Mouse (Mus musculus) central nervous system, embryonic 11.5 days (tissue): Measurements from ENCODE around the gene Narfl. TPM values are rescaled to one million over a fixed set of nuclear protein-coding genes. Genes with fewer than 3 reads are reported as not detected.

Experiments used
- polyA plus RNA-seq: library from polyadenylated mRNA; depleted of rRNA; stranded (reverse); fragments of >200 nt; gene quantifications from 2 replicates; pipeline ENCODE4 v1.2.3, GENCODE M21; 2012; rRNA removed

Gene Narfl
- polyA plus RNA-seq = 16.3 and 21.2 TPM in 2 replicates

DNA sequence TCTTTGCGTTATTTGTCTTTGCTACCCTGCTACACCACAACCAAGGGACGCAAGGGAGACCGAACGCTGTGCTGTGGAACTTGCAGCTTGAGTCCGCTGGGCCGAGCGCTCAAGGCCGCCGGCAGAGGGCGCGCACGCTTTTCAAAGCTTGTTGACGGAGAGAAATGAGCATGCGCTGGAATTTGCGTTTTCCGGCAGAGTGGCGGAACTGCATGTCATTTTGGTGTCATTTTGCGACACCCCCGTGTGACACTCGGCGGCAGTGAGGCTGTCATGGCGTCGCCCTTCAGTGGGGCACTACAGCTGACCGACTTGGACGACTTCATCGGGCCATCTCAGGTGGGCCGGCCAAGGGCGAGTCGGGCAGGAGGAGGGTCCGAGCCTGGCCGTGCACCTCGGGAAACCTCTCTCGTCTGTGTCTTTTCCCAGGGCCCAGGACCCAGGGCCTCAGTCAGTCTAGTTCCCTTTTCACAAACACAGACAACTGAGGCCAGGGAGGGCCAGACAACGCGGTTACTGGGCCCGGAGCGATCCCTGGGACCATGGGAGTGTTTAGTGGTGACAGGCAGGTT, at the start of gene Narfl:
Gene Narfl, plus strand, starts transcription at position 228 of the 572 bp plus-strand sequence.

DNA sequence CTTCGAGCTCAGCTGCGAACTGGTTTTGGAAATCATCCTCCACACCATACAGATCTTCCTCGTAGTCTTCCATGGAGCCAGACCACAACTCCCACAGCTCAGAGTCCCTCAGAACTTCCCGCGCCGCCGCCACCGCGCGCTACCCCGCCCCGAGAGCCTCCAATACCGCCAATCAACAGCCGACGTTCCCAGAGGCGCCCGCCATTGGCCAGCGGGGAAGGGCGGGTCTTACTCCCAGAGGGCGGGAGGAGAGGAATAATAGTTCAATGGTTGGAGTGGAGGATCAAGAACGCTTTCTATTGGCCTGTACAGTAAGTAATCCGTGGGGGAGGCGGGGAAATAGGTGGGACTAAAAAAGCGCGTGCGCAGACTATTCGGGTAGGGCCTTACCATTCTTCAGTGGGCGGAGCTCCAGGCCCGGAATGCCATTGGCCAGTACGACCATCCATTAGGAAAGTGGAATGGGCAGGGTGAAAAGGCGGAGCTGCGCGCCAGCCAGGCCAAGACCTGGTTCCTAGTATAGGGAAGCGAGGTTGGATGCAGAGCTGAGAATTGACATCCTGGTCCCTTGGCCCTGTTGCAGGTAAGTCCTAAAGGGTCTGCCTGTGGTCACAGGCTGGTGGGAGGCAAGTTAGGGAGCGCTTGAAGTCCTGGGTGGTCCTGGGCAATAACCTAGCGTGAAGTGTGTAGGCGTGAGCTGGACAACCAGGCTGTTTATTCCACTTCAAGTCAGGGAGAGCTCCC, 46.1 kb upstream of the Narfl start, which contains the start of the genes Chtf18 and Rpusd1:
Gene Chtf18, minus strand, starts transcription at position 155 of the 744 bp plus-strand sequence.
Gene Rpusd1, plus strand, starts transcription at position 406 of the 744 bp plus-strand sequence.

DNA sequence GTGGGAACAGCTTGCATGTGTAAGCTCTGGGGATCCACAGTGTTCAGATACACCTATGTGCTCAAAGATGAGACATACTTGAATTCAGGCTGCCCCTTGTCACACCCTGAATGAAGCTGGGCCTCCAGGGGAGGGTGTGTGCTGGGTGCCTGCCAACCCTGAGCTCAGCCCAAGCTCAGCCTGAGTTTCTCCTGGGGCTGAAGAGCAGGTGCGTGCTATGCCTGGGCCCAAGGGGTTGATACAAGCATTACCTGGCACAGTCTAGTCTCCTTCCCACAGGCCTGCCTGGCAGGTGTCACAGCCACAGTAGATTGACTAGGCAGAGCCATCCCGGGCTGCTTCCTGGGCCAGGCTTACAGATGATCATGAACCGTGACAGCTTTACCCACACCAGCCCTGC, 37.8 kb upstream of the Narfl start, which contains the start of gene Mslnl:
Gene Mslnl, plus strand, starts transcription at position 298 of the 400 bp plus-strand sequence.

DNA sequence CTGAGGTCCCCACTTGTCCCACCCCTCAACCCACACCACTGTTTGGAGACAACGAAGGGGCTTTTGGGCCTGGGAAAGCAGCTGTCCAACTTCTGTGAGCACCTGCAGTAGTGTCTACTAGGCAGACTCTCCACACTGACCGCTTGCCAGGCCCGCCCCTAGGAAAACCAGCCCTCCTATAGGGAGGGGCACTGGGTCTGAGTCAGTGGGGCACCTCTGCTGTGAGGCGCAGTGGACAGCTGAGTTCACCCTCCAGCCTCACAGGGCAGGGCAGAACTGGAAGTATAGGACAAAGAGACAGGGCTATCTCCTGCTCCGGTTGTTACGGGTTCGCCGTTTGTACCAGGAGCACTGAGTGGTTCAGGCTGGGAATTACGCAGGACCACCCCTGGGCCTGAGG, 19.3 kb upstream of the Narfl start, which contains the start of gene Msln:
Gene Msln, minus strand, starts transcription at position 138 of the 400 bp plus-strand sequence.

DNA sequence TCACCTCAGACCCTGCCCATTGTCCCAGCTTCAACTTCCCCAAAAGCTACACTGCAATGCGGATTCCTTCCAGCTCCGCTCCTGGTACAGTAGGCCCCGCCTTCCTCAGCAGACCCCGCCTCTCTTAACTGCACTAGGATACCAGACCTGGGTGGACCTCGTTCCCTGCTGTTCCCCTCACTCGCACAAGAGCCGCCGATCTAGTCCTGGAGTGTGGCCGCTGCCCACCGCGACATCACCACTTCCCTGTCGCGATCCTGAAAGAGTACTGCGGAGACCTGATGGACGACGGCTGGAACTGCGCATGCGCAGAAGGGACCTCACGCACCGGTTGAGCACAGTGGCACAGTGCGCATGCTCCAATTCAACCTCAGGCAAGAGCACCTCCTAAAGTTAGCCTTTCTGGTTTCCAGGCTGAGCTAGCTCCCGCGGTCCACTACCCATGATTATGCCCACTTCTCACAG, 11.7 kb downstream of the Narfl start, which contains the start of gene Haghl:
Gene Haghl, minus strand, starts transcription at position 393 of the 465 bp plus-strand sequence.

DNA sequence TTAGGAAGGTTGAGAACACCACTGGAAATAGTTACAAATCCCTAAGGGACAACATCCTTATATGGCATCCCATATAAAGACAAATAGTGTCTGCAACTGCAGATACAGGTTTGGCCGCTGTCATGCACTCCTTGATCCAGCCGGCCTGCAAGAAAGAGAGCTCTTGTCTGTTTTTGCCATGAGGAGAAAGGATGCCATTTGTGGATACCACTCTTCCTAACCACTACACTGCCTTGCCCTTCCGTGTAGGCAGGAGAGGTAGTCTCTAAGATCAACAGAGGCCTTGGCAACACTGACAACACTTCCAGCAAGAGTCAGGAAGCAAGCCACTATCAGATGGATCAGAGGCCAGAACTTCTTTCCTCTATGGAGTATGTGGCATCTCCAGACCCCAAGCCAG, 12.7 kb downstream of the Narfl start, which contains the start of gene Ccdc78:
Gene Ccdc78, plus strand, starts transcription at position 301 of the 400 bp plus-strand sequence.

DNA sequence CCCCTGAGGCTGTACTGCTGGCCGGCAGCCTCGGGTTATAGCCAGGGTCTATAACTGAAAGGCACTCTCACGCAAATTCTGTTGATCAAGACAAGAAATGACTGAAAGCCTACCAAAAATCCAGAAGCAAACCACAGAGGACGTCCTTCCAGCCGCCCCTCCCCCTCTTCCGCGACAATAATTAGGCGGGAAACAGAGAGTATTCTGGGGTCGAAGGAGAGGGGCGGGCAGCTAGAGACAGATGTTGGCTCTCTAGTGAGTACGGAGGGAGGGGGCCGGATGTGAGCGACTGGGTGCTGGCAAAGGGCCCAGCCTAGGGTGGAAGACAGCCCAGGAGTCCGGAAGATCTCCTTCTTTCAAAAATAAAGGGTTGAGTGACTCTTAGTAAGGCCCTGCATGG, 19.0 kb downstream of the Narfl start, which contains the start of gene Fam173a:
Gene Fam173a, minus strand, starts transcription at position 287 of the 400 bp plus-strand sequence.

DNA sequence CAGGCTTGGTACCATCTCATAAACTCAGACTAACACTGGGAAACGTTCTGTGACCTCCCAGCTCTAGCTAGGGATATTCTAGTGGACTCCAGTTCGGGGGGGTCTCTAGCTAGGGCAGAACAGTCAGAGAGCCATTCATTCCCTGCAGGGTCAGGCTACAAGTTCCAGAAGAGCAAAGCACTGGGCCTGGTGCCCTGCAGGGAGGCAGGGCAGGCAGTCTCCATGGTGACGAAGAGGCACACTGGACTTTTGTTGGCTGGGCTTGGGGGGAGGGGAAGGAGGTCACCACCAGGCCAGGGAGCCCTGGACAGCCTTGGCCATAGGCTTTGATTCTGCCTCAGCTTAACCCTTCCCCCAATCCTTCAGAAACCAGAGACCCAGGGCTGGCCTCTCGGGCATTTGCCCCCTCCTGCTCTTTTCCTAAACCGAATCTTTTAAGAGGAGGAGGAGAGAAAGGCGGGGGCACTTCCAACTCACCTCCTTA, 22.1 kb downstream of the Narfl start, which contains the start of gene AC134908.4:
Gene AC134908.4, minus strand, starts transcription at position 51 of the 484 bp plus-strand sequence.

DNA sequence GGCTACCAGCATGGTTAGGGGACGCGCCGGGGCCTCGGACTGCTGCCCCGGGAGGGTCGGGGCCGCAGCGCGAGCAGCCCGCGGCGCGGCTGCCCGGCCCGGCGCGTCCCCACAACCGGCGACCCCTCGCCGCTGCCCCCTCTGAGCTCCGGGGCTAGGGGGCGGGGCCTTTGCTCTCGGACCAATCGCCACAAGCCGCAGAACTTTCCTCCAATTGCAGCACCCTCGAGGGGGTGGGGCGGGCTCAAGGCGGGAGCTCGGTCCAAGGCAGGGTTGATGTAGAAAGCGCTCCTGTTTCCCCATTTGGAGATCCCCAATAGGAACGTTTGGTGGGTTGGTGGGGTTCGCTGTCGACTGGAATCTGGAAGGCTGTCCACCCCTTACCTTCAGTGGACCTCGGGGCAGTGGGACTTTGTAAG, 23.4 kb downstream of the Narfl start, which contains the start of gene Metrn:
Gene Metrn, minus strand, starts transcription at position 186 of the 419 bp plus-strand sequence.

DNA sequence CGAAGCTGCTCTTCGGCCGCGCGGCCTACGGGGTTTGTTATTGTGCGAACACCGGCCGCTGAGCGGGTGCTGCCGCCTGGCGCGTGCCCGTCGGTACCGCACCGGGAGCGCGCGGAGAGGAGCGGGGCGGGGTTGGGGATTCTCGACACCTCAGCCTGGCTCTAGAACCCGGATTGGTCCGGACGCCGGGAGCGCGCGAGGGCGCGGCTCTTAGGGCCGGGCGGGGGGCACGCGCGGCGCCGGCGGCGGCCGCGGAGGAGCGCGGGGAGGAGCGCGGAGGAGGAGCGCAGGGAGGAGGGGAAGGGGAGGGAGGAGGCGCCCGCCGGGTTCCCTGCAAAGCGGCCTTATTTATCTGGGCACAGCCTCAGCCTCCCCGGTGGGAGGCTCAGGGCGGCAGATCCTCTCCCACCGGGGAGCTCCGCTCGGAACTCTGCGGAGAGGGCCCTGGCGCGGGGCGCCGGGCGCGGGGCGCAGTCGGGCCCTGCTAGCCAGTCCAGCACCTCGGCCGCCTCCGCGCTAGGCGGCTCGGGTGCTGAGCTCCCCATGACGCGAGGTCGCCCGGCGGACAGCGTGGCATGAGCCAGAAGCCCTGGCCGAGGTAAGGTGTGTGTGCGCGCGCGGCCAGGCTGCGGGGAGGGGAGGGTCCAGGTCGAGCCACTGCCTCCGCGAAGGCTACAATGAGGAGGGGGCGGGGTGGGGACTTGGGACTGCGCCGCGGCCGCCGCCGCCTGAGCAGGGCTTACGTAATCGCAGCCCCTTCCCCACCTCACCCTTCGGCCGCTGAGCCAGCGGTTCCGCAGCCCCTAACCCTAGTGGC, 35.4 kb downstream of the Narfl start, which contains the start of gene Fbxl16:
Gene Fbxl16, plus strand, starts transcription at position 297 of the 817 bp plus-strand sequence.

DNA sequence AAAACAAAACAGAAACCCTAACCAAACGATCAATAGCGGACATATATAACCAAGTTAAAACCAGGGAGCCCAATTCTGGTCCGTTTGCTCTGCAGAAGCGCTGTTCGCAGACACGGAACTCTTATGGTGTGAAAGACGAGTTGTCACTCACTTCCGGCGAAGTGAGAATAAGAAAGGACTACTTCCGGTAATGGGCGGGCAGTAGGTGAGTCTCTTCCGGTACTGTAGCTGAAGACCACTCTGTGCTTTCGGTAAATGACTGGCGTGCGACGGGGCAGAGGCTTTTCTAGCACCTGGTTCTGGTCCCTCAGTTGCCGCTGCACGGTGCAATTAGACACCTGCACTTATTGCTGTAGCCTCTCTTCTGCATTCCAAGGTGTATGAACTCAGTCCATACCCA, 49.9 kb downstream of the Narfl start, which contains the start of gene Wdr24:
Gene Wdr24, plus strand, starts transcription at position 176 of the 400 bp plus-strand sequence.

DNA sequence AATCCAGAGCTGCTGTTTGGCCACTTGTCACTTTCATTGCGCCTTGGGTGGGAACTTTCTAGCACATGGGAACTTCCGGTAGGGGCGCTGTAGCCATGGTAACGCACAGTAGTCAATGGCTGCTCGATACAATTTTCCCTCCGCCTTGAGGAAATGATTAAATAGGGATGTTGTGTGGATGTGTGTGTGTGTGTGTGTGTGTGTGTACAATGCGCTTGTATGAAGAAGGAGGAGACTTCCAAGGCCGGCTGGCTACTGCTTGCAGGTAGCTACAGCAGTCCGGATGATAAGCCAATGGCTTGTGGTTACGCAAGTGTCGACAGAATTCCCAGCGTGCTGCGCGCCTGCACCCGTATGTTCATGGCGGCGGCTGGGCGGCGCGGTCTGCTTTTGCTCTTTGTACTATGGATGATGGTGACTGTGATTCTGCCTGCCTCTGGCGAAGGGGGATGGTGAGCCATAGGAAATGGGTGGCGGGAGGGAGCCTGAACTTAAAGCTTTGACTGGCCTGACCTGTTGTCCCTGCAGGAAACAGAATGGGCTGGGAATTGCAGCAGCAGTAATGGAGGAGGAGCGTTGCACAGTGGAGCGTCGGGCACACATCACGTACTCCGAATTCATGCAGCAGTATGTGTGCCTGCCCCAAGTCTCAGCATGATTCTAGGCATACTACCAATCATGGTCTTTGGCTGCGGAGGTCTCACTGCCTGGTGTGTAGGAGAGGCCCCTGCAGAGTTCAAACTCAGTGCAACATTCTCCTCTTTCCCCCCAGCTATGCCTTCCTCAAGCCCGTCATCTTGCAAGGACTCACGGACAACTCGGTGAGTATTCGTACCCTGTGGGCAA, 55.4 kb downstream of the Narfl start, which contains the start of gene Jmjd8:
Gene Jmjd8, plus strand, starts transcription at position 156 of the 846 bp plus-strand sequence.

Other genes starting within 250 kb of the Narfl start
- 3.1 and 6.9 TPM in 2 replicates for gene Sox8, start 203.1 kb upstream of the Narfl start, polyA plus RNA-seq
- 8.9 and 14.4 TPM in 2 replicates for gene Lmf1, start 194.7 kb upstream of the Narfl start, polyA plus RNA-seq
- gene Gng13, start 56.6 kb upstream of the Narfl start, polyA plus RNA-seq = 0.26 and 0.48 TPM in 2 replicates
- 32.4 and 35.5 TPM in 2 replicates for gene Chtf18, start 46.4 kb upstream of the Narfl start, polyA plus RNA-seq
- gene Rpusd1, start 46.1 kb upstream of the Narfl start, polyA plus RNA-seq = 18.4 and 32.8 TPM in 2 replicates
- 0.02 and 0.05 TPM in 2 replicates for gene Mslnl, start 37.7 kb upstream of the Narfl start, polyA plus RNA-seq
- 0.12 and 0.66 TPM in 2 replicates for gene Msln, start 19.4 kb upstream of the Narfl start, polyA plus RNA-seq
- 111 and 132 TPM in 2 replicates for gene Haghl, start 11.9 kb downstream of the Narfl start, polyA plus RNA-seq
- gene Ccdc78, start 12.8 kb downstream of the Narfl start, polyA plus RNA-seq = 0.09 and 0.10 TPM in 2 replicates
- gene Fam173a, start 19.1 kb downstream of the Narfl start, polyA plus RNA-seq = 88.5 and 121 TPM in 2 replicates
- gene AC134908.4, start 21.9 kb downstream of the Narfl start, polyA plus RNA-seq = 0.35 TPM in 1 of 2 replicates, not detected in the other
- gene Metrn, start 23.4 kb downstream of the Narfl start, polyA plus RNA-seq = 185 and 306 TPM in 2 replicates
- gene Fbxl16, start 35.3 kb downstream of the Narfl start, polyA plus RNA-seq = 22.0 and 23.9 TPM in 2 replicates
- 31.7 and 41.2 TPM in 2 replicates for gene Wdr24, start 49.9 kb downstream of the Narfl start, polyA plus RNA-seq
- 40.7 and 69.5 TPM in 2 replicates for gene Jmjd8, start 55.1 kb downstream of the Narfl start, polyA plus RNA-seq
- gene Stub1, start 59.6 kb downstream of the Narfl start, polyA plus RNA-seq = 262 and 275 TPM in 2 replicates
- gene Rhbdl1, start 63.5 kb downstream of the Narfl start, polyA plus RNA-seq = 10.0 and 12.2 TPM in 2 replicates
- 4.6 and 8.4 TPM in 2 replicates for gene Gm20683, start 68.0 kb downstream of the Narfl start, polyA plus RNA-seq
- gene Rhot2, start 71.1 kb downstream of the Narfl start, polyA plus RNA-seq = 83.1 and 93.9 TPM in 2 replicates
- 66.2 and 66.6 TPM in 2 replicates for gene Wdr90, start 87.7 kb downstream of the Narfl start, polyA plus RNA-seq
- gene Mcrip2, start 95.0 kb downstream of the Narfl start, polyA plus RNA-seq = 7.2 and 8.3 TPM in 2 replicates
- gene Mettl26, start 101.3 kb downstream of the Narfl start, polyA plus RNA-seq = 62.4 and 68.5 TPM in 2 replicates
- 1.1 and 1.2 TPM in 2 replicates for gene Wfikkn1, start 107.1 kb downstream of the Narfl start, polyA plus RNA-seq
- 37.2 and 44.0 TPM in 2 replicates for gene Rab40c, start 146.0 kb downstream of the Narfl start, polyA plus RNA-seq
- 78.0 and 105 TPM in 2 replicates for gene Pigq, start 171.2 kb downstream of the Narfl start, polyA plus RNA-seq
- 0.52 and 0.92 TPM in 2 replicates for gene Nhlrc4, start 171.2 kb downstream of the Narfl start, polyA plus RNA-seq
- 0.10 TPM in 2 replicates for gene A930017K11Rik, start 178.8 kb downstream of the Narfl start, polyA plus RNA-seq
- 30.1 and 36.6 TPM in 2 replicates for gene Capn15, start 212.0 kb downstream of the Narfl start, polyA plus RNA-seq